Mouse (Mus musculus) kidney, postnatal 36 days (tissue): ENCODE measurements at regions not wholly inside any gene's neighbourhood (a gene's known extent, or its start where the extent isn't known, plus 50 kb on each side); places are given as distances from the start of the nearest gene placed in this dataset.
A peak's percentile ranks its signal among the peaks of the same experiment; 100 is the strongest.

Experiments used
- DNase-seq, 2 experiments: peaks; one replicate each; pipeline ENCODE4 v3.0.0; 2021 to 2022; ENCODE audit warnings: mixed read lengths in 2 of 2

- no peak for DNase-seq
Observed at GRCm38 (mm10) chr14:24956528-24957210, 469.7 kb downstream of the Rps24 start.

- no peak for DNase-seq
Observed at GRCm38 (mm10) chr14:24957392-24957791, 470.5 kb downstream of the Rps24 start.

- no peak for DNase-seq
Observed at GRCm38 (mm10) chr14:24958821-24959220, 471.9 kb downstream of the Rps24 start.

- no peak for DNase-seq
Observed at GRCm38 (mm10) chr14:24959401-24959800, 472.5 kb downstream of the Rps24 start.

- no peak for DNase-seq
Observed at GRCm38 (mm10) chr14:24960082-24960482, 473.2 kb downstream of the Rps24 start.

- DNase-seq = no peak
Observed at GRCm38 (mm10) chr14:24960875-24961274, 473.9 kb downstream of the Rps24 start.

- no peak for DNase-seq
Observed at GRCm38 (mm10) chr14:24961721-24962120, 474.8 kb downstream of the Rps24 start.

- DNase-seq = no peak
Observed at GRCm38 (mm10) chr14:24969584-24969983, 482.7 kb downstream of the Rps24 start.

GRCm38 (mm10) chr14:24972357-24972756 is 485.4 kb downstream of the Rps24 start:
- no peak for DNase-seq

GRCm38 (mm10) chr14:24973039-24973438 is 485.9 kb upstream of the Zmiz1 start:
- DNase-seq = no peak

- DNase-seq = no peak
Observed at GRCm38 (mm10) chr14:24973591-24973990, 485.4 kb upstream of the Zmiz1 start.

GRCm38 (mm10) chr14:24982489-24982888 is 476.5 kb upstream of the Zmiz1 start:
- DNase-seq = no peak

GRCm38 (mm10) chr14:24983279-24983678 is 475.7 kb upstream of the Zmiz1 start:
- DNase-seq = peak in 1 of 2 experiments; percentile 62

- no peak for DNase-seq
Observed at GRCm38 (mm10) chr14:24985806-24986359, 473.1 kb upstream of the Zmiz1 start.

- DNase-seq = no peak
Observed at GRCm38 (mm10) chr14:24986404-24986803, 472.6 kb upstream of the Zmiz1 start.

- no peak for DNase-seq
Observed at GRCm38 (mm10) chr14:24993751-24994658, 465.0 kb upstream of the Zmiz1 start.

- DNase-seq = no peak
Observed at GRCm38 (mm10) chr14:24995226-24995625, 463.8 kb upstream of the Zmiz1 start.

- DNase-seq = peak in 1 of 2 experiments; percentile 15
Observed at GRCm38 (mm10) chr14:24997786-24998509, 461.0 kb upstream of the Zmiz1 start.

GRCm38 (mm10) chr14:24999008-24999572 is 459.9 kb upstream of the Zmiz1 start:
- peak; percentile 32 to 41 for DNase-seq

- DNase-seq = no peak
Observed at GRCm38 (mm10) chr14:25005241-25005946, 453.6 kb upstream of the Zmiz1 start.

GRCm38 (mm10) chr14:25011926-25012325 is 447.1 kb upstream of the Zmiz1 start:
- no peak for DNase-seq
